Mouse (Mus musculus) cerebellum, adult 11-12 months (tissue): ENCODE data around the gene Anpep.

ENCODE experiments used
- DNase-seq: peaks from one replicate; pipeline ENCODE4 v3.0.0; 2022

The Anpep gene

GRCm38 (mm10) chr7:79860811-79861210 is at the start of gene Anpep:
TSS of gene Anpep (minus strand) at chr7:79861059.
- no peak for DNase-seq

GRCm38 (mm10) chr7:79907356-79907755 is 46.5 kb upstream of the Anpep start:
- DNase-seq = no peak

DNA sequence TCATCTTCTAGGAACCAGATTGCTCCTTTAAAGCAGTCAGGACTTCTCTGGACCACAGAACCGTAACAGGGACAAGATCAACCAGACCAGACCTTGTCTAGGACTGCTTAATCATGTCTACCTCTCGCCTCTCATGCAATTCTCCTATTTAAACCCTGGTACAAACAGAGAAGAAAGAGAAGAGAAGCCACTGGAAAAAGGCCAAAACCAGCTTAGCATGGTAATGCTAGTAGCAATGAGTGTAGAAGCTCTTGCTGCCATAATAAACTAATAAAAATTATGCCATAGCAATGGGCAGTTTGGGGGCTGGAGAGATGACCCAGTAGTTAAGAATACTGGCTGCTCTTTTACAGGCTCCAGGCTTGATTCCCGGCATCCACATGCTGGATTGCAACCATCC is 46.1 kb upstream of the Anpep start:
- no peak for DNase-seq

- no peak for DNase-seq
Observed at GRCm38 (mm10) chr7:79905193-79905592, 44.3 kb upstream of the Anpep start.

DNA sequence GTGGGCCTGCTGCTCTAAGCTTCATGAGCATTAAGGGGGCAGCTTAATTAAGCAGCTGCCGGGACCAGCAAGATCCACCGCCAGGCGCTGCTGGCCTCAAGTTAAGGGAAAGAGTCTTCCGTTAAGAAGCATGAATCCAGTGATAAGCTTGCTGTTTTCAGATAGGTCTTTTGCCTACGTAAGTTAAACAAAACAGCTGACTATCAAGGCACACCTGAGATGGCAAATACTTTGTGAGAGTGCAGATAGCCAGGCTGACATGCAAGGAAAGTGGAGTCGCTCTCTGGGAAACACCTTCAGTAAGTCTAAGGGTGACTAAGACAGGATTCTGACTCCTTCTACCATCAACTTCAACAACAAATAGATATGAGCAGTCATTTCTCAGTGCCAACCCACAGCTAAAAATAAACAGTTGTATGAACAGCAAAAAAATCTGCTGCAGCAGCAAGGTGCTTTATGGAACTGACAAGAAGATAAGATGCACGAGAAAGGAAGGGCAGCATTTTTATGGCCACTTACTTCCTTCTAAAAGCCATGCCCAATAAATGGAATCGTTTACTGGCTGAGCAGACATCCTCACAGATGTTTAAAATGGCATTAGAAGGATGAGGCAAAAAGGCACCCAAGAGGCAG is 42.4 kb upstream of the Anpep start:
- DNase-seq = no peak

- no peak for DNase-seq
Observed at GRCm38 (mm10) chr7:79900753-79901152, 39.9 kb upstream of the Anpep start.

- DNase-seq = no peak
Observed at GRCm38 (mm10) chr7:79895225-79895624, 34.4 kb upstream of the Anpep start.

DNA sequence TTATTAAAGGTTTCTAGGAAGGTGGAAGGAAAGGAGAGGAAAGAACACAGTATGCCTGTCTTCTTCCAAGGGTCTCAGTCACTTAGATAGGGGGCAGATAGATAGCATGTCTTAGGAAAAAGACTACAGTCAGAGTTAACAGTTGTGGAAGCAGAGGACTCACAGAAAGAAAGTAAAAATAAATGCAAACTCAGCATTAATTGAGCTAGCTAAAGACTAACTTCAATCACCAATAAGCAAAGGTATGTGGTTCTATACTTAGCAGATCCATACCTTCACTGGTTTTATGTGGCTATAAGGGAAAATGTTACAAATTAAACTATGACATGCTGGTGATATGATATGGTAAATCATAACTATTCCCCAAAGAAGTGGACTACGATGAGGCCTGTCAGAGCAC is 33.9 kb upstream of the Anpep start:
- no peak for DNase-seq

DNA sequence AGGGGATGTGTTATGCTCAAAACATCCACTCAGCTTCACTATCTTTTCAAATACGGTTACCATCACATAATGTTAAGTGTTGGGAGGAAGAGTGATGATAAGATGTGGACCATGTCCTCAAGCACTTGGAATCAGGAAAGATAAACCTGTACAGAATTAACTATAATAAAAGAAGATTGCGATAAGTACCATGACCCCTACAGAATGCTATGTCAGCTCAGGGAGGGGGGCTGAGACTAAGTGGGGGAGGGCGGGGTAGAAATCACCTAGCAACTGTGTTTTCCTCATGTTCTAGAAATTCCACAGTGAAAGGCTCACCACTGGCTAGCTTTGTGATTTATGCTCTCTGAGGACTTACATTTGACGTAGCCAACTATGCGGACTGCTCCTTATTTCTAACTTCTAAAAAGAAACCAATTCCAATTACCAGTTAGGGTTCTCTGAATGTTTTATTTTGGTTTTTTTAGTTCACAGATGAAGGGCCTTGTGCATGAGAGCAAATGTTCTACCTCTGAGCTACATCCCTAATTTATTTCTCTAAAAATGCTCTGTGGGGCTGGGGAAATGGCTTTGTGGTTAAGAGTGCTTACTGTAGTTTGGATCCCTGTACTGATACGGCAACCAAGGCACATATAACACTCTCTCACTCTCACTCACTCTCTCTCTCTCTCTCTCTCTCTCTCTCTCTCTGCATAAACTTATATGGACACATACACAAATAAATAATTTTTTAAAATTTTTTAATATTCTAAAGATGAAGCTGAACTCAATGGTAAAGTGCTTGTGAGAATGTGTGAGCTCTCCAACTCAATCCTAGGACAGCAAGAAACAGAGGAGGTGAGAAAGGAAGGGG is 31.9 kb upstream of the Anpep start:
- DNase-seq = no peak

GRCm38 (mm10) chr7:79890436-79891221 is 29.8 kb upstream of the Anpep start:
- no peak for DNase-seq

GRCm38 (mm10) chr7:79888603-79889002 is 27.7 kb upstream of the Anpep start:
- DNase-seq = no peak

- no peak for DNase-seq
Observed at GRCm38 (mm10) chr7:79883613-79884334, 22.9 kb upstream of the Anpep start.

- DNase-seq = no peak
Observed at GRCm38 (mm10) chr7:79881901-79882300, 21.0 kb upstream of the Anpep start.

DNA sequence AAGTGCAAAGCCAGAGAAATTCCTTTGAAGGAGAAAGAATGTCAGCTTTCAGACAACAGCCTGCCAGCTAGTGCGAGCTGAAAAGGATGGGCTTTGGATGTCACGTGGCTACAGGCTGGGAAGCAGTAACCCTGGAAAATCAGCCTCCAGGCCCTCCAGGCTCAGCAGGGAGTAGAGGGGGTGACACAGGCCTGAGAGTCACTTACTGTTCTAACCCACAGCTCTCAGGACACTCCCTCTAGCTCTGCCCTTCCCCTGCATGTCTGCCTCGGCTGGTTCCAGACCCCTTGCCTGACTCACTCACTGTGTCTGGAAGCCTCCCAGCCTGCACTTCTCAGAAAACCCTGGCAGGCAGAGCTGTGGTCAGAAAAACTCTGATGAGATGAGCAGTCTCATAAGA is 20.1 kb upstream of the Anpep start:
- no peak for DNase-seq

- no peak for DNase-seq
Observed at GRCm38 (mm10) chr7:79880033-79880432, 19.2 kb upstream of the Anpep start.

DNA sequence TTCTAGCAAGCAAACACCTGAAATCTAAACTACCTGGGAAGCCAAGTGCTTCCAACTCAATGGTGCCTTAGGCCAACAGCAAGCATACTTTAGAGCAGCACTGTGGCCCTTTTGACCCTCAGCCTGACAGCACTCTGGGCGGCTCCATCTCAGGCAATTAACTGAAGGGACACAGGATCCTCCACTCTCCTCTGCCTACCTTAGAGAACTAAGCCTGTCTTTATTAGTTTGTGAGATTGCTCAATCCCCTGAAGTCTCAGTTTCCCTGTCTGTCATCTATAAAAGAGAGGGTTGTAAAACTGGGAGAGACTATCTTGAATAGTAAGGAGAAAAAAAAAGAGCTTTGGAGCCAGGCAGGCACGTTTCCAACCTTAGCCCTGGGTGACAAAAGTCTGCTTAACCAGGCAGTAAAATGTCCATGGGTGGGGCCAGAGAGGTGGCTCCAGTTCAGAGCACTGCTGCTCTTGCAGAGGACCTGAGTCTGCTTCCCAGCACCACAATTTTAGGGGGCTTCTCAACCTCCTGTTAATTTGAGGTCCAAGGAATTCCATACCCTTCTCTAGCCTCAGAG is 17.7 kb upstream of the Anpep start:
- no peak for DNase-seq

DNA sequence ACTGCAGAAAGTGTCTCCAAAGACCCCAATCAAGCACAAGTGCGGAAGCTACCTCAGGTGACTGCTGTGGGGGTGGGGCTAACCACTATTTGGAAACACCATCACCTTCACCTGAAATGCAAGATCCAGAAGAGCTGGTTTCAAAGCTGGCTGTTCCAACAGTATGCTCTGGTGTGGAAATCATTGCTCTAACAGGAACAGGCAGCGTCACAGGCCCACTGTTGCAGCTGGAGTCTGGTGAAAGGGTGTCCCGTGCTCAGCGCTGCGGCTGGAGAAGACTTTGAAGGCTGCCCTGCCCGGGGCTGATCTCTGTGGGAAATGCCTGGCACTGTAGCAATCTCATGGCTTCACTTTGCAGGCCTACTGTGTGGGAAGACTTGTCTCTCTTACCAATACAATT is 12.5 kb upstream of the Anpep start:
- no peak for DNase-seq

- no peak for DNase-seq
Observed at GRCm38 (mm10) chr7:79871797-79872345, 11.0 kb upstream of the Anpep start.

DNA sequence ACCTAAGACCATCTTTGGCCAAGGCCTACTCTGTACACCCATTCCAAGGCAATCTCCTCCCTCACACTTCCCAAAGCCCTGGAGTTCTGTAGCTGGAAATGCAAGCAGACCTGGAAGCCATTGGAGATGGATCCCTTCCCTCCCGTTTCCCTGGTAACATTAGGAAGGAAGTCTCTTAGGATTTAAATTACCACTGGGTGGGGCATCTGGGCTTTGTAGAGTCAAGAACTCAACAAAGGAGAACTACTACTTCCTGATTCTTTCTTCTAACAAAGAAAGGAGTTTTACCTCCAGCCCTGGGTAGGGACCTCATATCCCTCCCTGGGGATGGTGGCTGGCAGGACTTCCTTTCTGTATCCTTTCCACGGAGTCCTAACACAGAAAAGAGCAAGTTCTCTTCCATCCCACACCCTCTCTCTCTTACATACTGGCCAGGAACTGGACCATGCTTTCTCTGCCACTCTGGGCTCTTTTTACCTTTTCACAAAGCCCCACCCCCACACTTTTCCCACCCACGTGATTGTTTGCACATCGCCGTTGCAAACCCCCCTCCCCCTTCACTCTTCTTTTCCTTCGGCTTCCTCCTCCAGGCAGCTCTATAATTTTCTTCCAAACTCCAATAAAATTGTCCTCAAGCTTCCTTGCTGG is 8.3 kb upstream of the Anpep start:
- DNase-seq = no peak

DNA sequence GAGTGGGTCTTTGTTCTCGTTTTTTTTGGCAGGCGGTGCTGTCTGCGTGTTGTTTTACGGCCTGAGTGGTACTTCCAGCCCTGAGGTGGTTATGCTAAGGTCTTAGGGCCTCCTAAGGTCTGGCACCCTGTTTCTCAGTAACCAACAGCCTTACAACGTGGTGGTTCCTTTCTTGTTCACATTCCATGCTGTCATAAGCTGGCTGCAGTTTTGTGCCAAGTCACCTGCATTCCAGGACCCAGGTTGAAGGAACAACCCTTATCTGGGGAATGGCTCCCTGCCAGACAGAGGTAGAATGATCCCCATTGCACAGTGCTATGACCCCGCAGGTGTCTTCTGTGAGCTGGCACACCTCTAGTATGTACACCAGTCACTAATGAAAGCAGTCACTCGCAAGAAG is 7.6 kb upstream of the Anpep start:
- no peak for DNase-seq

DNA sequence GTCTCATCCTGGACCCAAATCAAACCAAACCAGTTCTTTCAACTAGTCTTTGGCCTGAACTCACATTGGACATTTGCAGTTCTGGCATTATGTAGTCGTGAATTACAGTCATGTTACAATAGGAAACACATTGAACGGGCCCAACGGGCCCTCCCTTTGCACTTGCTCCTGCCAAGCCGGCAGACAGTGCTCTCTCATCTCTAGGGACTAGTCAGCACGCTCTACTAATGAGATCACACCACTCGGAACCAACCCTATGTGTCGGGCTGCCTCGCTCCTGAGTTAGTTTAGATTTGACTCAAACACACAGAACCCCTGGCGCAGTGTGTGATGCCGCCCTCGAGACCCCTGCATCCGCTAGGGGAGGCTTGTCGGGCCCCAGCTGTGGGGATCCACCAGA is 7.0 kb upstream of the Anpep start:
- DNase-seq = no peak
